In the genomic region with DNA sequence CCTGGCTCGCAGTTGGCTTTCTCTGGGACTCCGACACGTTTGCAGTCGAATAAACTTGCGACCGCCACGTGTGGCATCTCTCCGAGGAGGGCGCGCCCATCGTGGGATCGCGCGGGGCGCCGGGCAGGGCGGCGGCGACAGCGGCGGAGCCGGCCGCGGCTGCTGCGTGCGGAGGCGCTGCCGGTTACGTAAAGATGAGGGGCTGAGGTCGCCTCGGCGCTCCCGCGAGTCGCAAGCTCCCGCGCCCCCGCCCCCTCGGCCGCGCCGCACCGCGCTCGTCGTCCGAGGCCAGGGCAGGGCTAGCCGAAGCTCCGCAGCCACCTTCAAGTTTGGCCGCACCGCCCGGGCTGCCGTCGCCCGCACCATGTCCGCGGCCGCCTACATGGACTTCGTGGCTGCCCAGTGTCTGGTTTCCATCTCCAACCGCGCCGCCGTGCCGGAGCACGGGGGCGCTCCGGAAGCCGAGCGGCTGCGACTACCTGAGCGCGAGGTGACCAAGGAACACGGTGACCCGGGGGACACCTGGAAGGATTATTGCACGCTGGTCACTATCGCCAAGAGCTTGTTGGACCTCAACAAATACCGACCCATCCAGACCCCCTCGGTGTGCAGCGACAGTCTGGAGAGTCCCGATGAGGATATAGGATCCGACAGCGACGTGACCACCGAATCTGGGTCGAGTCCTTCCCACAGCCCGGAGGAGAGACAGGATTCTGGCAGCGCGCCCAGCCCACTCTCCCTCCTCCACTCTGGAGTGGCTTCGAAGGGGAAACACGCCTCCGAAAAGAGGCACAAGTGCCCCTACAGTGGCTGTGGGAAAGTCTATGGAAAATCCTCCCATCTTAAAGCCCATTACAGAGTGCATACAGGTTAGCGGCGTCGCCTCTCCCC, we compare ENCODE assay signal across 8 mouse cellular contexts. TPM values are rescaled to one million over a fixed set of nuclear protein-coding genes. Genes with fewer than 3 reads are reported as not detected.
DNase-seq lines count a peak whose midpoint lies in the region; ATAC-seq lines count a peak whose summit lies in the region.

No protein-coding gene starts in this region.

- ATAC-seq in intestine, embryonic 16.5 days = peak; percentile 19
- ATAC-seq in megakaryocyte-erythroid progenitor cell, adult 5-6 weeks (replicated peaks; ENCODE audit: low FRiP score, low TSS enrichment, poor library complexity, severe bottlenecking) = 0 out of 2 replicates have a peak, but pooled peaks have one; percentile 0

- under 1% methylated on average over 94 of the region's 94 CpGs for WGBS in intestine, embryonic 16.5 days

- H3K4me1 ChIP-seq in intestine, embryonic 16.5 days (ENCODE audit: control insufficient read depth, insufficient read depth, low read length) = peaks cover 11% of the 10 kb centered on the region; the same call in 1 of the 2 replicates

- peak overlapping the region; percentile 79 for H3K9ac ChIP-seq in intestine, embryonic 16.5 days (ENCODE audit: low read depth, low read length)

- peak overlapping the region; percentile 89 for H3K27ac ChIP-seq in intestine, embryonic 16.5 days (ENCODE audit: low read length)

- H3K36me3 ChIP-seq in intestine, embryonic 16.5 days (ENCODE audit: control insufficient read depth, insufficient read depth, low read length) = no peaks in the 10 kb centered on the region

- H3K9me3 ChIP-seq in intestine, embryonic 16.5 days (ENCODE audit: control insufficient read depth, low read length) = no peaks in the 10 kb centered on the region

- no peaks in the 10 kb centered on the region for H3K27me3 ChIP-seq in intestine, embryonic 16.5 days (replicated peaks; ENCODE audit: control insufficient read depth, insufficient read depth, low read length)

- DNase-seq in adrenal gland, adult 18-20 months (ENCODE audit: low spot score in 2 of 2) = peak; percentile 83 to 84
- peak; percentile 49 for DNase-seq in embryo, embryonic 10.5 days (ENCODE audit: low spot score)
- DNase-seq in gastrocnemius, postnatal 36 days = peak; percentile 73 to 79
- peak; percentile 81 for DNase-seq in left cerebral cortex, postnatal 4 days
- DNase-seq in right cerebral cortex, postnatal 4 days = peak; percentile 86
- no peak for DNase-seq in c-Kit-positive CD71-positive TER-119-positive erythroid progenitor cells, embryonic 14.5 days (ENCODE audit: low spot score)

- peak overlapping the region; percentile 95 for H3K4me2 ChIP-seq in intestine, embryonic 16.5 days (ENCODE audit: low read depth, low read length)

- H3K4me3 ChIP-seq in intestine, embryonic 16.5 days (ENCODE audit: low read length) = peak overlapping the region; percentile 70

- intact Hi-C loops in gastrocnemius, postnatal 36 days (cut with DNase I) = no loop called here
- intact Hi-C loops in left cerebral cortex, postnatal 4 days (cut with DNase I) = no loop called here

RNA-seq across cellular contexts. Expression of a gene that starts 0.6 kb away (rescaled TPM):
- total RNA-seq in adrenal gland, adult 18-20 months (2021) = 10 to 100 TPM; 63.4 to 82.4 TPM
- total RNA-seq in gastrocnemius, postnatal 36 days (2021) = 100 to 1,000 TPM; 115 to 151 TPM
- 3.3 and 4.0 TPM in 2 replicates for polyA plus RNA-seq in intestine, embryonic 16.5 days (2015; fragmentation: Nextera tagmentation; extraction: Ambion mirVana)
- 10 to 100 TPM; 44.2 to 46.4 TPM for total RNA-seq in left cerebral cortex, postnatal 4 days (2021)
- total RNA-seq in megakaryocyte-erythroid progenitor cell, adult 5-6 weeks (2014; fragmentation: Nextera tagmentation) = 22.9 and 24.6 TPM in 2 replicates
- 19.9 and 25.0 TPM in 2 replicates for total RNA-seq in megakaryocyte-erythroid progenitor cell, adult 5-6 weeks (2017)
